Mouse (Mus musculus) kidney, embryonic 15.5 days (tissue): ENCODE results near the gene Il21r. TPM values are rescaled to one million over a fixed set of nuclear protein-coding genes. Genes with fewer than 3 reads are reported as not detected.

ENCODE experiments used
- ATAC-seq: fragments of 200-750 bp; cut with Nextera tagmentation; replicated peaks from 2 replicates; pipeline ENCODE4 v1.8.0; 2017; ENCODE audit warnings: moderate TSS enrichment; ENCODE audit not compliant: low FRiP score
- H3K27ac ChIP-seq: fragments of 300-500 bp; sonication (generic); 2 replicates; pipeline ENCODE4 v1.5.1; 2015; ENCODE audit warnings: mild to moderate bottlenecking, inconsistent platforms
- H3K27me3 ChIP-seq: fragments of 300-500 bp; sonication (generic); 2 replicates; pipeline ENCODE4 v1.6.1; 2015; ENCODE audit warnings: inconsistent platforms
- H3K36me3 ChIP-seq: fragments of 300-500 bp; sonication (generic); 2 replicates; pipeline ENCODE4 v1.6.1; 2015; ENCODE audit warnings: inconsistent platforms
- H3K4me1 ChIP-seq: fragments of 300-500 bp; sonication (generic); 2 replicates; pipeline ENCODE4 v1.6.1; 2015; ENCODE audit warnings: inconsistent platforms
- H3K4me2 ChIP-seq: fragments of 300-500 bp; sonication (generic); 2 replicates; pipeline ENCODE4 v1.6.1; 2015; ENCODE audit warnings: moderate library complexity, mild to moderate bottlenecking, inconsistent platforms
- H3K4me3 ChIP-seq: fragments of 300-500 bp; sonication (generic); replicated peaks from 2 replicates; pipeline ENCODE4 v1.5.1; 2015; ENCODE audit warnings: mild to moderate bottlenecking, inconsistent platforms
- H3K9ac ChIP-seq: fragments of 300-500 bp; sonication (generic); 2 replicates; pipeline ENCODE4 v1.6.1; 2015; ENCODE audit warnings: mild to moderate bottlenecking, inconsistent platforms
- H3K9me3 ChIP-seq: fragments of 300-500 bp; sonication (generic); replicated peaks from 2 replicates; pipeline ENCODE4 v1.6.1; 2016; ENCODE audit warnings: inconsistent platforms
- WGBS: fragments of 180-500 bp; shearing (Covaris S2); methylation state at CpG from one replicate; pipeline ENCODE4 v1.1.7; 2015; ENCODE audit warnings: mixed read lengths; 5-methylcytosine and 5-hydroxymethylcytosine counted together
- polyA plus RNA-seq: library from polyadenylated mRNA; unstranded; fragments of >200 nt; fragmentation: Nextera tagmentation; extraction: Ambion mirVana; gene quantifications from 2 replicates; pipeline ENCODE4 v1.2.1, GENCODE M21; 2015

Gene Il21r
- polyA plus RNA-seq, 1 experiment from 2014 or later: 0.31 TPM

DNA sequence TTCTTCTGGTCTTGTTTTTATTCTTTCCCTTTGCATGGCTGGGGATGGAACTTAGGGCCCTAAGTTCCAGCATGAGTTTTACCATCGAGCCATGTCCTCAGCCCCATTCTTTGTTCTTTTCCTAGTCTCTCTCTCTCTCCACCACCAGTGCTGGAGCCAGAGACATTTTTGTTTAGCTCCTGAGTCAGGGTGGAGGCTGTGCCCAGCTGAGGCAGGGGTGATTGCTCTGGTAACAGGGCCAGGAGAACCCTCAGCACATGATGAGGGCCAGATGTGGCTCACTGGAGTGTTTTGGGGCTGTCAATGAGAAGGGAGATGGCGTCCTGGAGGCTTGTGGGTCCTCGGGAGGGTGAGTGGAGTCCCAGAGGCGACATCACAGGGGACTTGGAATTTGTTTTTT lies 40.8 kb upstream of the Il21r start:
- WGBS: 68% methylated on average over 4 of the region's 4 CpGs
- Histone ChIP-seq H3K4me1 (peaks cover 22% of the 10 kb centered on the region), H3K4me3 (no peak overlapping the region), H3K9me3 (no peaks in the 10 kb centered on the region), H3K9ac (no peak overlapping the region), H3K27me3 (no peaks in the 10 kb centered on the region), H3K27ac (no peak overlapping the region), H3K36me3 (peaks cover 7% of the 10 kb centered on the region), H3K4me2 (no peak overlapping the region)
- no peak for ATAC-seq

GRCm38 (mm10) chr7:125563093-125563492 lies 40.1 kb upstream of the Il21r start:
- 80% methylated on average over 3 of the region's 3 CpGs for WGBS

DNA sequence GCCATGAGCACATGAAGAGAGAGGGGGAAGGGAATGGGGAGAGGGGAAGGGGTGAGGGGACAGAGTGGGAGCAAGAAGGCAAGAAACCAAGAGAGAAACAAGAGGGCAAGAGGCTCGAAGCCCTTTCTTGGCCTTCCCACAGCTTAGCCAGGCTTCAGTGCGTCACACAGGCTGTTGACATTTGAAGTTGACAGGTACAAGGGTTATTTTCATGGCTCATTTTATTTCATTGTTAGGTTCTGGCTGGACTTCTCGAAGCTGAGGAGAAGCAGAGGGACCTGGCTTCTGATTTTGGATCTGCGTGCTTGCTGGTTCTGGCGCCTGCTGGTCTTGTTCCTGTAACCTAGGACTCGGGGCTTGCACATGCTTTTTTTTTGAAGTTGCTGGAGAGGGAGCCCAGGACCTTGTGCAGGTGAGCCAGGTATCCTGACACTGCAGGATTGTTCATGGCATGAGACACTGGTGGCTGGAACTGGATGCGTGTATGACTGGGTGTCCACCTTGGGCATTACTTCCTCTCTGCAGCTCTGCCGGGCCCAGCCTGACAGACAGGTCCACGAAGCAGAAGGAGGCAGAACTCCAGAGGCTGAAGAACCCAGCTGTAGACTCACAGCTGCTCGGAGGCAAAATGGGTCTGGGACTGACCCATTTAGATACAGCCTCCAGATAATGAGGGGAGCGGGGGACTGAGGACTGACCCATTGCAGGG lies 38.8 kb upstream of the Il21r start:
- ATAC-seq: no peak
- no peak overlapping the region for H3K27ac ChIP-seq
- H3K36me3 ChIP-seq: peaks cover 22% of the 10 kb centered on the region
- no peaks in the 10 kb centered on the region for H3K27me3 ChIP-seq
- no peak overlapping the region for H3K4me2 ChIP-seq
- H3K9me3 ChIP-seq: no peaks in the 10 kb centered on the region
- H3K4me1 ChIP-seq: peaks cover 21% of the 10 kb centered on the region; the same call in 1 of the 2 replicates
- 81% methylated on average over 11 of the region's 11 CpGs for WGBS
- H3K9ac ChIP-seq: no peak overlapping the region
- no peak overlapping the region for H3K4me3 ChIP-seq

More at GRCm38 (mm10) chr7:125563093-125563492, 40.1 kb upstream of the Il21r start:
- no peak overlapping the region for H3K9ac ChIP-seq
- H3K27me3 ChIP-seq: no peaks in the 10 kb centered on the region
- H3K27ac ChIP-seq: no peak overlapping the region
- no peak overlapping the region for H3K4me2 ChIP-seq
- H3K4me3 ChIP-seq: no peak overlapping the region
- no peak for ATAC-seq
- peaks cover 12% of the 10 kb centered on the region for H3K36me3 ChIP-seq
- H3K9me3 ChIP-seq: no peaks in the 10 kb centered on the region
- peaks cover 21% of the 10 kb centered on the region; the same call in 1 of the 2 replicates for H3K4me1 ChIP-seq

DNA sequence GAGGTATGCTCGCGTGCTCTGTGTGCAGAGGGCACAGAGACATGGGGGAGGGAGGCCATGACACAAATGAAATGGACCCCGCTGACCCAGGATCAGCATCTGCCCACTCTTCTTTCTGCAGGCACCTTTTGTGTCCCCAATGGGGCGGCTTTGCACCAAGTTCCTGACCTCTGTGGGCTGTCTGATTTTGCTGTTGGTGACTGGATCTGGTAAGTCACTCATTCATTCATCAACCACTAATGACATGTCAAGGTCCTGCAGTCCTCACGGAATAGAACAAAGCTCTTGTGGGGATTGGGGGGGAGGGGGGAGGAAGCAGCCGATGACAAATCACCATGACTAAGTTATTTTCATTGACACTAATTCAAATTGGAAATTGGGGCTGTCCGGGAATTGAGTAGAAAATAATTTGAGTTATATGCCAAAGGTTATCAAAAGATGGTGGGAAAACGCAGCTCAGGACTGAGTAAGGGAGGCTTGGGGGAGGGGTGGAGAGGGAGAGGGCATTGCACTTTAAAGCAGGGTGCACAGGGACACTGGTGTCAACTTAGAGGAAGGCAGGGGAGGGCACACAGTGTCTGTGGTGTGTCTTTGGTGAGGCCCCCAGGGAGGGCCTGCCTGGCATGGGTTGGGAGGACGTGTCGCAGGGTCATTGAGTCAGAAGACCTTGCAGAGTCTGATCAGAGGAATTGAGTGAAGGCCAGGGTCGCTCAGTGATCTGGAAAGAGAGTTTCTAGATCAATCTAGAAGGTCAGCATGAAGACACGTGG lies 37.5 kb upstream of the Il21r start:
- no peak for ATAC-seq
- Histone ChIP-seq H3K9me3 (no peaks in the 10 kb centered on the region), H3K36me3 (peaks cover 35% of the 10 kb centered on the region), H3K4me1 (peaks cover 18% of the 10 kb centered on the region; the same call in 1 of the 2 replicates), H3K4me3 (no peak overlapping the region), H3K9ac (no peak overlapping the region), H3K27me3 (no peaks in the 10 kb centered on the region), H3K4me2 (no peak overlapping the region), H3K27ac (no peak overlapping the region)
- 62% methylated on average over 12 of the region's 12 CpGs for WGBS

DNA sequence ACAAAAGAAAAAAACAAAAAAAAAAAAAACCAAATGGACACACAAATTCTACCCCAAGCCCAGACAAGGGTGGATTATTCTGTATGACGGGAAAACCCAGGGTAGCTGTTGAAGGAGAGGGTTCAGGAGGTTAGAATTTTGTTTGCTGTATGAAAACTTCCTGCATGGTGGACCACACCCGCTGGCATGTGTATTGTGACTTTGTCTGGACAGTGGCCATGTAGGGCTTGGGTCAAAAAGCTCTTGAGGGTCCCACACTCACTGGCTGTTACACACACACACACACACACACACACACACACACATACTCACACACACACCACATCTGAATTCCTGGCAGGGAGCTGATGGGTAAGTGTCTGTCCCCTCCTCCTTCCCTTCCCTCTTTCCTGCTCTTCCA lies 36.8 kb upstream of the Il21r start:
- ATAC-seq: no peak
- no peak overlapping the region for H3K9ac ChIP-seq
- no peaks in the 10 kb centered on the region for H3K27me3 ChIP-seq
- H3K4me2 ChIP-seq: no peak overlapping the region
- WGBS: 61% methylated on average over 2 of the region's 2 CpGs
- H3K36me3 ChIP-seq: peaks cover 37% of the 10 kb centered on the region
- no peak overlapping the region for H3K27ac ChIP-seq
- peaks cover 12% of the 10 kb centered on the region; the same call in 1 of the 2 replicates for H3K4me1 ChIP-seq
- no peak overlapping the region for H3K4me3 ChIP-seq
- no peaks in the 10 kb centered on the region for H3K9me3 ChIP-seq

DNA sequence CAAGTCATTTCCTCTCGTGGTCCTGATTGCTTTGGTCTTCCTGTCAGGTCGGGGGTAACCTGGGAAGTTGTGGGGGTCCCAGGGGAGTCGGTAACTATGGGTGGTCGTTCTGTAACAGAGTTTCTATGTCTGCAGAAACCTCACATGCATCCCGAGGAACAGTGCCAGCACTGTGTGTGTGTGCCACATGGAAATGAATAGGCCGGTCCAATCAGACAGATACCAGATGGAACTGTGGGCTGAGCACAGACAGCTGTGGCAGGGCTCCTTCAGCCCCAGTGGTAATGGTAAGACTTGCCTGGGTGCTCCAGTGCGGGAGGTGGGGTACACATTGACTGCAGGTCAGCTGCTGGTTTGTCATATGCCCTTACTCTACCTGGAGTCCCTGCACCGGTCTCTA lies 34.3 kb upstream of the Il21r start:
- H3K27ac ChIP-seq: no peak overlapping the region
- no peak for ATAC-seq
- H3K36me3 ChIP-seq: peaks cover 50% of the 10 kb centered on the region

GRCm38 (mm10) chr7:125571891-125572290 lies 31.3 kb upstream of the Il21r start:
- H3K9ac ChIP-seq: no peak overlapping the region
- no peak overlapping the region for H3K27ac ChIP-seq
- H3K9me3 ChIP-seq: no peaks in the 10 kb centered on the region
- H3K4me1 ChIP-seq: peaks cover 22% of the 10 kb centered on the region; the same call in 1 of the 2 replicates
- H3K4me3 ChIP-seq: no peak overlapping the region
- no peak overlapping the region for H3K4me2 ChIP-seq
- no peak for ATAC-seq
- no peaks in the 10 kb centered on the region for H3K27me3 ChIP-seq
- WGBS: 82% methylated on average over 19 of the region's 19 CpGs
- peaks cover 65% of the 10 kb centered on the region for H3K36me3 ChIP-seq

More for the DNA sequence above, 34.3 kb upstream of the Il21r start:
- Histone ChIP-seq H3K27me3 (no peaks in the 10 kb centered on the region), H3K9me3 (no peaks in the 10 kb centered on the region), H3K4me3 (no peak overlapping the region), H3K9ac (no peak overlapping the region), H3K4me2 (no peak overlapping the region), H3K4me1 (peaks cover 14% of the 10 kb centered on the region; the same call in 1 of the 2 replicates)
- WGBS: 85% methylated on average over 8 of the region's 8 CpGs

GRCm38 (mm10) chr7:125572737-125573136 lies 30.5 kb upstream of the Il21r start:
- peaks cover 28% of the 10 kb centered on the region; the same call in 1 of the 2 replicates for H3K4me1 ChIP-seq
- no peak for ATAC-seq
- H3K27me3 ChIP-seq: no peaks in the 10 kb centered on the region
- no peaks in the 10 kb centered on the region for H3K9me3 ChIP-seq
- WGBS: 71% methylated on average over 6 of the region's 6 CpGs
- H3K4me2 ChIP-seq: no peak overlapping the region
- no peak overlapping the region for H3K9ac ChIP-seq
- no peak overlapping the region for H3K27ac ChIP-seq
- no peak overlapping the region for H3K4me3 ChIP-seq
- peaks cover 59% of the 10 kb centered on the region for H3K36me3 ChIP-seq

DNA sequence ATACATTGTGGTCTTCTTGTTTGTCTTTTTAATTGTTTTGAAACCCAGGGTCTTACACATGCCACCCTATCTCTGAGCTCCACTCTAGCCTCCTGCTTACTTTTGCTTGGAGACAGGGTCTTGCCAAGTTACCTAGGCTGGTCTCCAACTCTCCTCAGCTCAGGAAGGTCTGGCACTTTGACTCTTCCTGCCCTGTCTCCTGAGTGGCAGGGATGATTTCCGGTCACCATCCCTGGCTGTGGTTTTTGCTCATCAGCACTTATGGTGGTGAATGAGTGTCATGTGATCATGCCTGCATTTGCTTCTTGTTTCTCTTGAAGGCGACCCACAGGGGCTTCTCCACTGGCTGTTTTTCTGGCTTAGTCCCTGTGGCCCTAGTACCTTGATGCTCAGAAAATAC lies 29.4 kb upstream of the Il21r start:
- Histone ChIP-seq H3K27ac (no peak overlapping the region), H3K4me2 (no peak overlapping the region), H3K9ac (no peak overlapping the region), H3K4me3 (no peak overlapping the region), H3K9me3 (no peaks in the 10 kb centered on the region), H3K4me1 (peaks cover 28% of the 10 kb centered on the region; the same call in 1 of the 2 replicates), H3K27me3 (no peaks in the 10 kb centered on the region), H3K36me3 (peaks cover 52% of the 10 kb centered on the region)
- ATAC-seq: no peak
- 78% methylated on average over 2 of the region's 2 CpGs for WGBS

- WGBS: 80% methylated on average over 3 of the region's 3 CpGs
- Histone ChIP-seq H3K9ac (no peak overlapping the region), H3K27ac (no peak overlapping the region), H3K4me2 (no peak overlapping the region), H3K36me3 (peaks cover 42% of the 10 kb centered on the region), H3K4me3 (no peak overlapping the region), H3K9me3 (no peaks in the 10 kb centered on the region), H3K27me3 (no peaks in the 10 kb centered on the region), H3K4me1 (peaks cover 28% of the 10 kb centered on the region; the same call in 1 of the 2 replicates)
- no peak for ATAC-seq
These were observed 28.4 kb upstream of the Il21r start for GRCm38 (mm10) chr7:125574832-125575231.

DNA sequence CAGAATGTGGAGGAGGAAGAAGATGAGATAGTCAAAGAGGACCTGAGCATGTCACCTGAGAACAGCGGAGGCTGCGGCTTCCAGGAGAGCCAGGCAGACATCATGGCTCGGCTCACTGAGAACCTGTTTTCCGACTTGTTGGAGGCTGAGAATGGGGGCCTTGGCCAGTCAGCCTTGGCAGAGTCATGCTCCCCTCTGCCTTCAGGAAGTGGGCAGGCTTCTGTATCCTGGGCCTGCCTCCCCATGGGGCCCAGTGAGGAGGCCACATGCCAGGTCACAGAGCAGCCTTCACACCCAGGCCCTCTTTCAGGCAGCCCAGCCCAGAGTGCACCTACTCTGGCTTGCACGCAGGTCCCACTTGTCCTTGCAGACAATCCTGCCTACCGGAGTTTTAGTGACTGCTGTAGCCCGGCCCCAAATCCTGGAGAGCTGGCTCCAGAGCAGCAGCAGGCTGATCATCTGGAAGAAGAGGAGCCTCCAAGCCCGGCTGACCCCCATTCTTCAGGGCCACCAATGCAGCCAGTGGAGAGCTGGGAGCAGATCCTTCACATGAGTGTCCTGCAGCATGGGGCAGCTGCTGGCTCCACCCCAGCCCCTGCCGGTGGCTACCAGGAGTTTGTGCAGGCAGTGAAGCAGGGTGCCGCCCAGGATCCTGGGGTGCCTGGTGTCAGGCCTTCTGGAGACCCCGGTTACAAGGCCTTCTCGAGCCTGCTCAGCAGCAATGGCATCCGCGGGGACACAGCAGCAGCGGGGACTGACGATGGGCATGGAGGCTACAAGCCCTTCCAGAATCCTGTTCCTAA lies 27.3 kb upstream of the Il21r start:
- ATAC-seq: 0 out of 2 replicates have a peak, but pooled peaks have one; percentile 26
- H3K27ac ChIP-seq: peak overlapping the region; percentile 48; the same call in 1 of the 2 replicates
- no peak overlapping the region for H3K4me3 ChIP-seq
- H3K9me3 ChIP-seq: no peaks in the 10 kb centered on the region
- no peak overlapping the region for H3K9ac ChIP-seq
- 78% methylated on average over 16 of the region's 16 CpGs for WGBS
- H3K4me2 ChIP-seq: no peak overlapping the region
- no peaks in the 10 kb centered on the region for H3K27me3 ChIP-seq
- peaks cover 33% of the 10 kb centered on the region for H3K36me3 ChIP-seq
- H3K4me1 ChIP-seq: peaks cover 35% of the 10 kb centered on the region
